Mouse (Mus musculus) bone marrow, adult 2 months (tissue): ENCODE measurements around the gene Gfra1. TPM values are rescaled to one million over a fixed set of nuclear protein-coding genes. Genes with fewer than 3 reads are reported as not detected.

Experiments used
- H3K27ac ChIP-seq: fragments of 200-500 bp; 2 replicates; pipeline ENCODE4 v1.5.1; 2012; ENCODE audit warnings: low read depth, mild to moderate bottlenecking, control low read depth, inconsistent platforms, low read length; ENCODE audit not compliant: control insufficient read depth, poor library complexity, insufficient read depth
- H3K4me1 ChIP-seq: fragments of 200-500 bp; 2 replicates; pipeline ENCODE4 v1.6.1; 2011; ENCODE audit warnings: low read length; ENCODE audit not compliant: control insufficient read depth, insufficient read depth
- H3K4me3 ChIP-seq: fragments of 200-500 bp; replicated peaks from 2 replicates; pipeline ENCODE3; 2011; ENCODE audit warnings: mild to moderate bottlenecking, low read depth, low read length, control low read depth; ENCODE audit not compliant: control insufficient read depth
- CTCF ChIP-seq: fragments of 200-500 bp; IDR thresholded peaks from 2 replicates; pipeline ENCODE4 v1.5.1; 2011; ENCODE audit warnings: low read length, control low read depth; ENCODE audit not compliant: control insufficient read depth, insufficient read depth
- POLR2A ChIP-seq: fragments of 200-500 bp; IDR thresholded peaks from 2 replicates; pipeline ENCODE4 v1.6.1; 2011; ENCODE audit warnings: low read depth, mild to moderate bottlenecking, control low read depth, low read length, borderline replicate concordance; ENCODE audit not compliant: control insufficient read depth
- WGBS: fragments of 180-500 bp; shearing (Covaris S2); methylation state at CpG from one replicate; pipeline ENCODE4 v1.1.7; 2018; 5-methylcytosine and 5-hydroxymethylcytosine counted together
- polyA plus RNA-seq: library from polyadenylated mRNA; stranded (reverse); fragments of >200 nt; gene quantifications from 2 replicates; pipeline ENCODE4 v1.2.4, GENCODE M21; 2011; ENCODE audit warnings: low replicate concordance; ENCODE audit not compliant: missing spikeins, insufficient read depth, insufficient read length

The Gfra1 gene
- polyA plus RNA-seq, 1 experiment = 2.4 TPM

- Histone ChIP-seq H3K27ac (no peak overlapping the region), H3K4me3 (no peak overlapping the region), H3K4me1 (no peaks in the 10 kb centered on the region; the same call in 1 of the 2 replicates)
- TF ChIP-seq POLR2A = no peak
- TF ChIP-seq CTCF = no peak
- WGBS = 89% methylated on average over 8 of the region's 8 CpGs
Observed at GRCm38 (mm10) chr19:58250237-58250636, 205.5 kb downstream of the Gfra1 start.

GRCm38 (mm10) chr19:58244148-58244547 lies 211.6 kb downstream of the Gfra1 start:
- Histone ChIP-seq H3K4me1 (no peaks in the 10 kb centered on the region; the same call in 1 of the 2 replicates), H3K27ac (no peak overlapping the region), H3K4me3 (no peak overlapping the region)
- no peak for TF ChIP-seq POLR2A
- WGBS = 54% methylated on average over 4 of the region's 4 CpGs

- TF ChIP-seq POLR2A (no peak), CTCF (no peak)
- H3K4me1 ChIP-seq = no peaks in the 10 kb centered on the region; the same call in 1 of the 2 replicates
- H3K27ac ChIP-seq = no peak overlapping the region
- H3K4me3 ChIP-seq = no peak overlapping the region
- 28% methylated on average over 1 of the region's 1 CpGs for WGBS
Observed at GRCm38 (mm10) chr19:58243604-58244003, 212.1 kb downstream of the Gfra1 start.

- TF ChIP-seq POLR2A (no peak), CTCF (no peak)
- no peak overlapping the region for H3K27ac ChIP-seq
- WGBS = 8% methylated on average over 8 of the region's 8 CpGs
- no peaks in the 10 kb centered on the region; the same call in 1 of the 2 replicates for H3K4me1 ChIP-seq
- H3K4me3 ChIP-seq = no peak overlapping the region
Observed at GRCm38 (mm10) chr19:58238325-58238724, 217.4 kb downstream of the Gfra1 start.

GRCm38 (mm10) chr19:58227725-58228124 lies 228.0 kb downstream of the Gfra1 start:
- Histone ChIP-seq H3K4me3 (no peak overlapping the region), H3K4me1 (no peaks in the 10 kb centered on the region), H3K27ac (no peak overlapping the region)
- TF ChIP-seq CTCF (no peak), POLR2A (no peak)
- 81% methylated on average over 9 of the region's 9 CpGs for WGBS

GRCm38 (mm10) chr19:58226882-58227281 lies 228.8 kb downstream of the Gfra1 start:
- Histone ChIP-seq H3K4me1 (no peaks in the 10 kb centered on the region), H3K4me3 (no peak overlapping the region), H3K27ac (no peak overlapping the region)
- WGBS = 58% methylated on average over 3 of the region's 3 CpGs
- no peak for TF ChIP-seq CTCF
- TF ChIP-seq POLR2A = no peak

GRCm38 (mm10) chr19:58220061-58220831 lies 235.5 kb downstream of the Gfra1 start:
- no peaks in the 10 kb centered on the region for H3K4me1 ChIP-seq
- TF ChIP-seq POLR2A = no peak
- no peak for TF ChIP-seq CTCF
- WGBS = 87% methylated on average over 25 of the region's 25 CpGs
- H3K4me3 ChIP-seq = no peak overlapping the region
- no peak overlapping the region for H3K27ac ChIP-seq

- Histone ChIP-seq H3K27ac (no peak overlapping the region), H3K4me1 (no peaks in the 10 kb centered on the region), H3K4me3 (no peak overlapping the region)
- TF ChIP-seq POLR2A (no peak), CTCF (no peak)
- WGBS = 74% methylated on average over 4 of the region's 4 CpGs
Observed at GRCm38 (mm10) chr19:58217591-58217990, 238.1 kb downstream of the Gfra1 start.

- no peak overlapping the region for H3K27ac ChIP-seq
- 87% methylated on average over 10 of the region's 10 CpGs for WGBS
- no peak overlapping the region for H3K4me3 ChIP-seq
- no peaks in the 10 kb centered on the region for H3K4me1 ChIP-seq
- TF ChIP-seq POLR2A (no peak), CTCF (no peak)
Observed at GRCm38 (mm10) chr19:58206496-58207044, 249.1 kb downstream of the Gfra1 start.
